Mouse (Mus musculus) hindbrain, embryonic 10.5 days (tissue): ENCODE data around the gene Ctsc. TPM values are rescaled to one million over a fixed set of nuclear protein-coding genes. Genes with fewer than 3 reads are reported as not detected.
A peak's percentile ranks its signal among the peaks of the same experiment; 100 is the strongest.

Experiments
- DNase-seq: peaks from one replicate; pipeline ENCODE4 v3.0.0-alpha.2; 2017; ENCODE audit warnings: low spot score
- H3K27ac ChIP-seq: fragments of 300-500 bp; sonication (generic); 2 replicates; pipeline ENCODE4 v1.5.1; 2016; ENCODE audit warnings: mild to moderate bottlenecking, moderate library complexity
- H3K27me3 ChIP-seq: fragments of 300-500 bp; sonication (generic); 2 replicates; pipeline ENCODE4 v1.6.1; 2016; ENCODE audit warnings: mild to moderate bottlenecking; ENCODE audit not compliant: poor library complexity, insufficient read depth, severe bottlenecking
- H3K36me3 ChIP-seq: fragments of 300-500 bp; sonication (generic); 2 replicates; pipeline ENCODE4 v1.6.1; 2016; ENCODE audit warnings: mild to moderate bottlenecking, moderate library complexity
- H3K4me1 ChIP-seq: fragments of 300-500 bp; sonication (generic); replicated peaks from 2 replicates; pipeline ENCODE4 v1.6.1; 2016; ENCODE audit warnings: mild to moderate bottlenecking
- H3K4me3 ChIP-seq: fragments of 300-500 bp; sonication (generic); 2 replicates; pipeline ENCODE4 v1.5.1; 2016; ENCODE audit warnings: mild to moderate bottlenecking, moderate library complexity
- H3K9me3 ChIP-seq: fragments of 300-500 bp; sonication (generic); 2 replicates; pipeline ENCODE4 v1.6.1; 2016; ENCODE audit warnings: mild to moderate bottlenecking, moderate library complexity
- WGBS: fragments of 180-500 bp; shearing (Covaris S2); methylation state at CpG from one replicate; pipeline ENCODE4 v1.1.7; 2016; 5-methylcytosine and 5-hydroxymethylcytosine counted together
- polyA plus RNA-seq: library from polyadenylated mRNA; unstranded; fragments of >200 nt; fragmentation: Nextera tagmentation; extraction: Ambion mirVana; gene quantifications from 2 replicates; pipeline ENCODE4 v1.2.1, GENCODE M21; 2016

Gene Ctsc
- polyA plus RNA-seq, 1 experiment from 2014 or later = 22.1 TPM

- no peak overlapping the region for H3K27ac ChIP-seq
- no peak overlapping the region for H3K4me3 ChIP-seq
- H3K27me3 ChIP-seq = no peaks in the 10 kb centered on the region
- no peak for DNase-seq
- no peaks in the 10 kb centered on the region for H3K36me3 ChIP-seq
- no peaks in the 10 kb centered on the region for H3K4me1 ChIP-seq
- 85% methylated on average over 1 of the region's 1 CpGs for WGBS
- H3K9me3 ChIP-seq = no peaks in the 10 kb centered on the region
Measured at GRCm38 (mm10) chr7:88269913-88270312, 8.0 kb upstream of the Ctsc start.

GRCm38 (mm10) chr7:88271531-88271930 is 6.4 kb upstream of the Ctsc start:
- Histone ChIP-seq H3K4me1 (no peaks in the 10 kb centered on the region), H3K4me3 (no peak overlapping the region), H3K9me3 (no peaks in the 10 kb centered on the region), H3K27me3 (no peaks in the 10 kb centered on the region), H3K36me3 (no peaks in the 10 kb centered on the region), H3K27ac (no peak overlapping the region)
- no peak for DNase-seq
- WGBS = 63% methylated on average over 2 of the region's 2 CpGs

GRCm38 (mm10) chr7:88276914-88277765 is 745 bp upstream of the Ctsc start:
- no peak for DNase-seq
- no peaks in the 10 kb centered on the region for H3K9me3 ChIP-seq
- 0 out of 2 replicates have a peak, but pooled peaks cover 6% of the 10 kb centered on the region for H3K27me3 ChIP-seq
- WGBS = 43% methylated on average over 7 of the region's 7 CpGs
- no peaks in the 10 kb centered on the region for H3K36me3 ChIP-seq
- peaks cover 13% of the 10 kb centered on the region; the same call in 1 of the 2 replicates for H3K4me1 ChIP-seq
- H3K4me3 ChIP-seq = peak overlapping the region; percentile 62
- no peak overlapping the region for H3K27ac ChIP-seq

- Histone ChIP-seq H3K4me1 (peaks cover 13% of the 10 kb centered on the region; the same call in 1 of the 2 replicates), H3K27ac (no peak overlapping the region), H3K27me3 (0 out of 2 replicates have a peak, but pooled peaks cover 6% of the 10 kb centered on the region), H3K4me3 (peak overlapping the region; percentile 62; the same call in 1 of the 2 replicates), H3K9me3 (no peaks in the 10 kb centered on the region), H3K36me3 (no peaks in the 10 kb centered on the region)
- no peak for DNase-seq
- 63% methylated on average over 8 of the region's 8 CpGs for whole genome bisulfite sequencing
Measured at GRCm38 (mm10) chr7:88278628-88279196, 827 bp downstream of the Ctsc start.

GRCm38 (mm10) chr7:88285276-88285675 is 7.4 kb downstream of the Ctsc start:
- WGBS = 87% methylated on average over 3 of the region's 3 CpGs
- H3K27me3 ChIP-seq = no peaks in the 10 kb centered on the region
- no peaks in the 10 kb centered on the region for H3K9me3 ChIP-seq
- H3K4me3 ChIP-seq = no peak overlapping the region
- DNase-seq = no peak
- H3K36me3 ChIP-seq = no peaks in the 10 kb centered on the region
- H3K27ac ChIP-seq = no peak overlapping the region
- no peaks in the 10 kb centered on the region for H3K4me1 ChIP-seq

- Histone ChIP-seq H3K9me3 (no peaks in the 10 kb centered on the region), H3K27ac (no peak overlapping the region), H3K4me1 (no peaks in the 10 kb centered on the region; the same call in 1 of the 2 replicates), H3K4me3 (no peak overlapping the region), H3K36me3 (no peaks in the 10 kb centered on the region), H3K27me3 (no peaks in the 10 kb centered on the region)
- 88% methylated on average over 2 of the region's 2 CpGs for WGBS
- no peak for DNase-seq
Measured at GRCm38 (mm10) chr7:88291036-88291435, 13.2 kb downstream of the Ctsc start.

- Histone ChIP-seq H3K9me3 (no peaks in the 10 kb centered on the region), H3K4me3 (no peak overlapping the region), H3K27me3 (no peaks in the 10 kb centered on the region), H3K36me3 (no peaks in the 10 kb centered on the region), H3K4me1 (no peaks in the 10 kb centered on the region; the same call in 1 of the 2 replicates), H3K27ac (no peak overlapping the region)
- WGBS = 90% methylated on average over 2 of the region's 2 CpGs
- DNase-seq = no peak
Measured at GRCm38 (mm10) chr7:88292044-88292443, 14.2 kb downstream of the Ctsc start.

- Histone ChIP-seq H3K9me3 (no peaks in the 10 kb centered on the region), H3K27ac (no peak overlapping the region), H3K4me1 (no peaks in the 10 kb centered on the region; the same call in 1 of the 2 replicates), H3K36me3 (no peaks in the 10 kb centered on the region), H3K27me3 (no peaks in the 10 kb centered on the region), H3K4me3 (no peak overlapping the region)
- 54% methylated on average over 6 of the region's 6 CpGs for WGBS
- no peak for DNase-seq
Measured at GRCm38 (mm10) chr7:88293907-88294306, 16.0 kb downstream of the Ctsc start.

- WGBS = 85% methylated on average over 1 of the region's 1 CpGs
- H3K4me3 ChIP-seq = no peak overlapping the region
- no peaks in the 10 kb centered on the region for H3K27me3 ChIP-seq
- no peak for DNase-seq
- no peaks in the 10 kb centered on the region for H3K36me3 ChIP-seq
- no peaks in the 10 kb centered on the region for H3K9me3 ChIP-seq
- no peak overlapping the region for H3K27ac ChIP-seq
- no peaks in the 10 kb centered on the region; the same call in 1 of the 2 replicates for H3K4me1 ChIP-seq
Measured at GRCm38 (mm10) chr7:88295989-88296388, 18.1 kb downstream of the Ctsc start.

- WGBS = 82% methylated on average over 6 of the region's 6 CpGs
- Histone ChIP-seq H3K27ac (no peak overlapping the region), H3K4me3 (no peak overlapping the region), H3K9me3 (no peaks in the 10 kb centered on the region), H3K4me1 (no peaks in the 10 kb centered on the region; the same call in 1 of the 2 replicates), H3K27me3 (no peaks in the 10 kb centered on the region), H3K36me3 (no peaks in the 10 kb centered on the region)
- DNase-seq = no peak
Measured at GRCm38 (mm10) chr7:88296932-88297331, 19.0 kb downstream of the Ctsc start.

GRCm38 (mm10) chr7:88305750-88306149 is 27.9 kb downstream of the Ctsc start:
- Histone ChIP-seq H3K4me3 (no peak overlapping the region), H3K4me1 (no peaks in the 10 kb centered on the region), H3K36me3 (no peaks in the 10 kb centered on the region), H3K9me3 (no peaks in the 10 kb centered on the region), H3K27ac (no peak overlapping the region), H3K27me3 (no peaks in the 10 kb centered on the region)
- DNase-seq = no peak
- 82% methylated on average over 4 of the region's 4 CpGs for WGBS

GRCm38 (mm10) chr7:88306725-88307124 is 28.8 kb downstream of the Ctsc start:
- H3K27ac ChIP-seq = no peak overlapping the region

More at GRCm38 (mm10) chr7:88306725-88307124, 28.8 kb downstream of the Ctsc start:
- no peaks in the 10 kb centered on the region for H3K9me3 ChIP-seq
- H3K4me1 ChIP-seq = no peaks in the 10 kb centered on the region
- WGBS = 86% methylated on average over 3 of the region's 3 CpGs
- no peaks in the 10 kb centered on the region for H3K36me3 ChIP-seq
- no peaks in the 10 kb centered on the region for H3K27me3 ChIP-seq
- DNase-seq = no peak
- no peak overlapping the region for H3K4me3 ChIP-seq
